Mouse (Mus musculus) megakaryocyte, embryonic 14.5 days (primary cell): ENCODE results near the gene Rbfox2.

Source experiments
- FLI1 ChIP-seq: IDR thresholded peaks from 2 replicates; pipeline ENCODE4 v1.6.1; 2012; ENCODE audit warnings: low read length, inconsistent platforms, mixed read lengths
- GATA1 ChIP-seq: IDR thresholded peaks from 3 replicates; pipeline ENCODE4 v1.6.1; 2012; ENCODE audit warnings: mixed read lengths, low read length, inconsistent platforms, borderline replicate concordance

- TF ChIP-seq GATA1 (no peak), FLI1 (no peak)
Observed at GRCm38 (mm10) chr15:77313701-77314100, 6.9 kb upstream of the Rbfox2 start.
